Mouse (Mus musculus): Measurements from ENCODE around the gene Gm49387. TPM values are rescaled to one million over a fixed set of nuclear protein-coding genes. Genes with fewer than 3 reads are reported as not detected.

Gm49387 gene
- polyA plus RNA-seq, 1 experiment from 2014 or later = not detected

- Histone ChIP-seq H3K9me3 (replicated peaks; ENCODE audit: control insufficient read depth, low read length) (no peaks in the 10 kb centered on the region), H3K4me1 (ENCODE audit: control insufficient read depth, insufficient read depth, low read length) (no peaks in the 10 kb centered on the region), H3K27ac (ENCODE audit: low read depth, low read length) (no peak overlapping the region), H3K4me2 (ENCODE audit: low read length) (no peak overlapping the region), H3K9ac (ENCODE audit: low read length) (no peak overlapping the region), H3K4me3 (ENCODE audit: low read depth, low read length) (no peak overlapping the region), H3K36me3 (ENCODE audit: control insufficient read depth, insufficient read depth, low read length) (no peaks in the 10 kb centered on the region), H3K27me3 (replicated peaks; ENCODE audit: control insufficient read depth, insufficient read depth, low read length) (no peaks in the 10 kb centered on the region)
- ATAC-seq = no peak
- WGBS = 82% methylated on average over 9 of the region's 9 CpGs
- no peak for DNase-seq (ENCODE audit: low spot score)
Measured at GRCm38 (mm10) chr14:31575866-31576265, 64.8 kb downstream of the Gm49387 start.

GRCm38 (mm10) chr14:31574903-31575665 lies 65.6 kb downstream of the Gm49387 start:
- WGBS = 93% methylated on average over 18 of the region's 18 CpGs
- no peak for ATAC-seq

GRCm38 (mm10) chr14:31572561-31573175 lies 68.0 kb downstream of the Gm49387 start:
- ATAC-seq (no peak), DNase-seq (ENCODE audit: low spot score) (no peak)
- Histone ChIP-seq H3K27me3 (replicated peaks; ENCODE audit: control insufficient read depth, insufficient read depth, low read length) (no peaks in the 10 kb centered on the region), H3K27ac (ENCODE audit: low read depth, low read length) (no peak overlapping the region), H3K4me2 (ENCODE audit: low read length) (no peak overlapping the region), H3K9ac (ENCODE audit: low read length) (no peak overlapping the region), H3K9me3 (replicated peaks; ENCODE audit: control insufficient read depth, low read length) (no peaks in the 10 kb centered on the region), H3K4me3 (ENCODE audit: low read depth, low read length) (no peak overlapping the region), H3K4me1 (ENCODE audit: control insufficient read depth, insufficient read depth, low read length) (no peaks in the 10 kb centered on the region), H3K36me3 (ENCODE audit: control insufficient read depth, insufficient read depth, low read length) (no peaks in the 10 kb centered on the region)
- WGBS = 85% methylated on average over 9 of the region's 9 CpGs

More at GRCm38 (mm10) chr14:31574903-31575665, 65.6 kb downstream of the Gm49387 start:
- Histone ChIP-seq H3K4me1 (ENCODE audit: control insufficient read depth, insufficient read depth, low read length) (no peaks in the 10 kb centered on the region), H3K9me3 (replicated peaks; ENCODE audit: control insufficient read depth, low read length) (no peaks in the 10 kb centered on the region), H3K4me2 (ENCODE audit: low read length) (no peak overlapping the region), H3K36me3 (ENCODE audit: control insufficient read depth, insufficient read depth, low read length) (no peaks in the 10 kb centered on the region), H3K27me3 (replicated peaks; ENCODE audit: control insufficient read depth, insufficient read depth, low read length) (no peaks in the 10 kb centered on the region), H3K4me3 (ENCODE audit: low read depth, low read length) (no peak overlapping the region), H3K9ac (ENCODE audit: low read length) (no peak overlapping the region), H3K27ac (ENCODE audit: low read depth, low read length) (no peak overlapping the region)
- DNase-seq (ENCODE audit: low spot score) = no peak

- Histone ChIP-seq H3K4me3 (ENCODE audit: low read depth, low read length) (no peak overlapping the region), H3K4me1 (ENCODE audit: control insufficient read depth, insufficient read depth, low read length) (no peaks in the 10 kb centered on the region), H3K36me3 (ENCODE audit: control insufficient read depth, insufficient read depth, low read length) (no peaks in the 10 kb centered on the region), H3K9me3 (replicated peaks; ENCODE audit: control insufficient read depth, low read length) (no peaks in the 10 kb centered on the region), H3K4me2 (ENCODE audit: low read length) (no peak overlapping the region), H3K9ac (ENCODE audit: low read length) (no peak overlapping the region), H3K27ac (ENCODE audit: low read depth, low read length) (no peak overlapping the region), H3K27me3 (replicated peaks; ENCODE audit: control insufficient read depth, insufficient read depth, low read length) (no peaks in the 10 kb centered on the region)
- ATAC-seq (no peak), DNase-seq (ENCODE audit: low spot score) (no peak)
- 88% methylated on average over 5 of the region's 5 CpGs for WGBS
Measured at GRCm38 (mm10) chr14:31571419-31571818, 69.3 kb downstream of the Gm49387 start.

- ATAC-seq = no peak
- 84% methylated on average over 6 of the region's 6 CpGs for WGBS
- H3K4me3 ChIP-seq (ENCODE audit: low read depth, low read length) = no peak overlapping the region
- no peaks in the 10 kb centered on the region for H3K9me3 ChIP-seq (replicated peaks; ENCODE audit: control insufficient read depth, low read length)
- no peak for DNase-seq (ENCODE audit: low spot score)
- H3K27me3 ChIP-seq (replicated peaks; ENCODE audit: control insufficient read depth, insufficient read depth, low read length) = no peaks in the 10 kb centered on the region
- no peaks in the 10 kb centered on the region for H3K36me3 ChIP-seq (ENCODE audit: control insufficient read depth, insufficient read depth, low read length)
- H3K27ac ChIP-seq (ENCODE audit: low read depth, low read length) = no peak overlapping the region
- H3K9ac ChIP-seq (ENCODE audit: low read length) = no peak overlapping the region
- H3K4me2 ChIP-seq (ENCODE audit: low read length) = no peak overlapping the region
- no peaks in the 10 kb centered on the region for H3K4me1 ChIP-seq (ENCODE audit: control insufficient read depth, insufficient read depth, low read length)
Measured at GRCm38 (mm10) chr14:31570131-31570951, 70.3 kb downstream of the Gm49387 start.

- ATAC-seq = no peak
- Histone ChIP-seq H3K4me2 (ENCODE audit: low read length) (no peak overlapping the region), H3K9ac (ENCODE audit: low read length) (no peak overlapping the region), H3K9me3 (replicated peaks; ENCODE audit: control insufficient read depth, low read length) (no peaks in the 10 kb centered on the region), H3K4me3 (ENCODE audit: low read depth, low read length) (no peak overlapping the region), H3K27ac (ENCODE audit: low read depth, low read length) (no peak overlapping the region), H3K27me3 (replicated peaks; ENCODE audit: control insufficient read depth, insufficient read depth, low read length) (no peaks in the 10 kb centered on the region), H3K4me1 (ENCODE audit: control insufficient read depth, insufficient read depth, low read length) (no peaks in the 10 kb centered on the region), H3K36me3 (ENCODE audit: control insufficient read depth, insufficient read depth, low read length) (no peaks in the 10 kb centered on the region)
- DNase-seq (ENCODE audit: low spot score) = peak; percentile 60
- 64% methylated on average over 7 of the region's 7 CpGs for WGBS
Measured at GRCm38 (mm10) chr14:31569151-31569631, 71.5 kb downstream of the Gm49387 start.

- Histone ChIP-seq H3K27ac (ENCODE audit: low read depth, low read length) (no peak overlapping the region), H3K27me3 (replicated peaks; ENCODE audit: control insufficient read depth, insufficient read depth, low read length) (no peaks in the 10 kb centered on the region), H3K9ac (ENCODE audit: low read length) (no peak overlapping the region), H3K4me1 (ENCODE audit: control insufficient read depth, insufficient read depth, low read length) (no peaks in the 10 kb centered on the region), H3K36me3 (ENCODE audit: control insufficient read depth, insufficient read depth, low read length) (no peaks in the 10 kb centered on the region), H3K4me3 (ENCODE audit: low read depth, low read length) (no peak overlapping the region), H3K9me3 (replicated peaks; ENCODE audit: control insufficient read depth, low read length) (no peaks in the 10 kb centered on the region), H3K4me2 (ENCODE audit: low read length) (no peak overlapping the region)
- 73% methylated on average over 9 of the region's 9 CpGs for WGBS
- DNase-seq (ENCODE audit: low spot score) = no peak
- ATAC-seq = no peak
Measured at GRCm38 (mm10) chr14:31565478-31566212, 75.0 kb downstream of the Gm49387 start.

GRCm38 (mm10) chr14:31564452-31565179 lies 76.1 kb downstream of the Gm49387 start:
- Histone ChIP-seq H3K9ac (ENCODE audit: low read length) (no peak overlapping the region), H3K4me2 (ENCODE audit: low read length) (no peak overlapping the region), H3K36me3 (ENCODE audit: control insufficient read depth, insufficient read depth, low read length) (no peaks in the 10 kb centered on the region), H3K27ac (ENCODE audit: low read depth, low read length) (no peak overlapping the region), H3K27me3 (replicated peaks; ENCODE audit: control insufficient read depth, insufficient read depth, low read length) (no peaks in the 10 kb centered on the region), H3K4me1 (ENCODE audit: control insufficient read depth, insufficient read depth, low read length) (no peaks in the 10 kb centered on the region), H3K4me3 (ENCODE audit: low read depth, low read length) (no peak overlapping the region), H3K9me3 (replicated peaks; ENCODE audit: control insufficient read depth, low read length) (no peaks in the 10 kb centered on the region)
- WGBS = 37% methylated on average over 6 of the region's 6 CpGs
- no peak for DNase-seq (ENCODE audit: low spot score)
- no peak for ATAC-seq

Data from forebrain, embryonic 14.5 days (tissue).